Mouse (Mus musculus): ENCODE measurements around the gene Itsn1.

The Itsn1 gene

GRCm38 (mm10) chr16:91868943-91869911, 140.1 kb downstream of the Itsn1 start:
- in situ Hi-C loops (cut with MboI, MseI) = no loop called here

GRCm38 (mm10) chr16:91870158-91870582, 141.1 kb downstream of the Itsn1 start:
- in situ Hi-C loops (cut with MboI, MseI) = no loop called here

GRCm38 (mm10) chr16:91871188-91871587, 142.1 kb downstream of the Itsn1 start:
- in situ Hi-C loops (cut with MboI, MseI) = no loop called here

- in situ Hi-C loops (cut with MboI, MseI) = no loop called here
These were observed 144.6 kb downstream of the Itsn1 start for GRCm38 (mm10) chr16:91873695-91874094.

GRCm38 (mm10) chr16:91875567-91876344, 146.7 kb downstream of the Itsn1 start:
- in situ Hi-C loops (cut with MboI, MseI) = loop anchor here in 1 of 2 experiments (25.0 kb wide), 1 partner anchor 163 kb away; no protein-coding TSS in a partner anchor

GRCm38 (mm10) chr16:91876457-91876856, 147.4 kb downstream of the Itsn1 start:
- in situ Hi-C loops (cut with MboI, MseI) = loop anchor here in 1 of 2 experiments (25.0 kb wide), 1 partner anchor 164 kb away; no protein-coding TSS in a partner anchor

- in situ Hi-C loops (cut with MboI, MseI) = loop anchor here in 1 of 2 experiments (25.0 kb wide), 1 partner anchor 167 kb away; no protein-coding TSS in a partner anchor
These were observed 150.0 kb downstream of the Itsn1 start for GRCm38 (mm10) chr16:91879101-91879500.

- in situ Hi-C loops (cut with MboI, MseI) = loop anchor here in 1 of 2 experiments (25.0 kb wide), 1 partner anchor 169 kb away; no protein-coding TSS in a partner anchor
These were observed 152.0 kb downstream of the Itsn1 start for GRCm38 (mm10) chr16:91880869-91881767.

GRCm38 (mm10) chr16:91882168-91882859, 153.2 kb downstream of the Itsn1 start:
- in situ Hi-C loops (cut with MboI, MseI) = loop anchor here in 1 of 2 experiments (25.0 kb wide), 1 partner anchor 170 kb away; no protein-coding TSS in a partner anchor

GRCm38 (mm10) chr16:91883636-91884035, 154.6 kb downstream of the Itsn1 start:
- in situ Hi-C loops (cut with MboI, MseI) = loop anchor here in 1 of 2 experiments (25.0 kb wide), 1 partner anchor 171 kb away; no protein-coding TSS in a partner anchor

GRCm38 (mm10) chr16:91884196-91884595, 155.1 kb downstream of the Itsn1 start:
- in situ Hi-C loops (cut with MboI, MseI) = loop anchor here in 1 of 2 experiments (25.0 kb wide), 1 partner anchor 172 kb away; no protein-coding TSS in a partner anchor

- in situ Hi-C loops (cut with MboI, MseI) = loop anchor here in 1 of 2 experiments (25.0 kb wide), 1 partner anchor 173 kb away; no protein-coding TSS in a partner anchor
These were observed 156.5 kb downstream of the Itsn1 start for GRCm38 (mm10) chr16:91885389-91886122.

GRCm38 (mm10) chr16:91888368-91888767, 159.3 kb downstream of the Itsn1 start:
- in situ Hi-C loops (cut with MboI, MseI) = loop anchor here in 1 of 2 experiments (25.0 kb wide), 1 partner anchor 176 kb away; no protein-coding TSS in a partner anchor

- in situ Hi-C loops (cut with MboI, MseI) = loop anchor here (10.0 to 25.0 kb wide), 2 partner anchors 165 to 178 kb away; partner anchors contain the start of genes Cryzl1 (in 1 of the 2) and Itsn1 (in 1 of the 2)
These were observed 160.8 kb downstream of the Itsn1 start for GRCm38 (mm10) chr16:91889831-91890230.

- in situ Hi-C loops (cut with MboI, MseI) = loop anchor here (10.0 to 25.0 kb wide), 2 partner anchors 166 to 179 kb away; partner anchors contain the start of genes Cryzl1 (in 1 of the 2) and Itsn1 (in 1 of the 2)
These were observed 162.1 kb downstream of the Itsn1 start for GRCm38 (mm10) chr16:91891218-91891617.

- in situ Hi-C loops (cut with MboI, MseI) = loop anchor here (10.0 to 25.0 kb wide), 2 partner anchors 172 to 184 kb away; partner anchors contain the start of genes Cryzl1 (in 1 of the 2) and Itsn1 (in 1 of the 2)
These were observed 167.3 kb downstream of the Itsn1 start for GRCm38 (mm10) chr16:91896426-91896830.

- in situ Hi-C loops (cut with MboI, MseI) = loop anchor here (10.0 to 25.0 kb wide), 2 partner anchors 174 to 187 kb away; partner anchors contain the start of genes Cryzl1 (in 1 of the 2) and Itsn1 (in 1 of the 2)
These were observed 170.1 kb downstream of the Itsn1 start for GRCm38 (mm10) chr16:91898850-91899848.
